Mouse (Mus musculus) CH12.LX (cell line): ENCODE data around the gene Klk1b3. TPM values are rescaled to one million over a fixed set of nuclear protein-coding genes. Genes with fewer than 3 reads are reported as not detected.

Experiments used
- DNase-seq: peaks from one replicate; pipeline ENCODE4 v3.0.0-alpha.2; 2013; ENCODE audit errors: extremely low read depth
- H3K27ac ChIP-seq: 2 replicates; pipeline ENCODE4 v1.5.1; 2012; ENCODE audit warnings: low read depth, mild to moderate bottlenecking, control low read depth, moderate library complexity; ENCODE audit not compliant: insufficient read depth
- H3K27me3 ChIP-seq: replicated peaks from 2 replicates; pipeline ENCODE3; 2012; ENCODE audit warnings: inconsistent platforms
- H3K36me3 ChIP-seq, 2 experiments: replicated peaks in 1 of 2; 2 replicates each; pipeline versions ENCODE3 to v1.6.1; 2012; ENCODE audit warnings: inconsistent platforms in 1 of 2, low read length in 1 of 2, mild to moderate bottlenecking in 1 of 2, mixed read lengths in 1 of 2, moderate library complexity in 1 of 2; ENCODE audit not compliant: control insufficient read depth in 1 of 2, insufficient read depth in 1 of 2
- H3K4me1 ChIP-seq, 2 experiments: 2 replicates each; pipeline ENCODE4 v1.6.1; 2012; ENCODE audit warnings: inconsistent platforms in 1 of 2, moderate library complexity in 1 of 2; ENCODE audit not compliant: insufficient read depth in 2 of 2, control insufficient read depth in 1 of 2
- H3K4me2 ChIP-seq: 2 replicates; pipeline ENCODE4 v1.6.1; 2012; ENCODE audit warnings: low read depth, mild to moderate bottlenecking, control low read depth; ENCODE audit not compliant: poor library complexity, insufficient read depth, severe bottlenecking
- H3K4me3 ChIP-seq, 3 experiments: fragments of 150-350 bp in 1 of 3; sonication (generic) in 1 of 3; replicated peaks in 1 of 3; 2 replicates each; pipeline versions ENCODE3 to v1.5.1; 2011 to 2012; ENCODE audit warnings: low read depth in 2 of 3, low read length in 2 of 3, mild to moderate bottlenecking in 2 of 3, moderate library complexity in 2 of 3, control low read depth in 1 of 3, improper control_type of control experiment in 1 of 3, inconsistent platforms in 1 of 3, mixed read lengths in 1 of 3; ENCODE audit not compliant: poor library complexity in 1 of 3
- H3K79me2 ChIP-seq: replicated peaks from 2 replicates; pipeline ENCODE4 v1.6.1; 2012; ENCODE audit warnings: mild to moderate bottlenecking, moderate library complexity; ENCODE audit not compliant: control insufficient read depth, poor library complexity, insufficient read depth, severe bottlenecking; ENCODE audit errors: extremely low read depth
- H3K9ac ChIP-seq: 2 replicates; pipeline ENCODE4 v1.6.1; 2012; ENCODE audit warnings: low read depth, mild to moderate bottlenecking, control low read depth, moderate library complexity; ENCODE audit not compliant: insufficient read depth
- H3K9me3 ChIP-seq: replicated peaks from 2 replicates; pipeline ENCODE3; 2012; ENCODE audit warnings: low read length, inconsistent platforms, mixed read lengths
- BHLHE40 ChIP-seq: IDR thresholded peaks from 2 replicates; pipeline ENCODE4 v1.6.1; 2011; ENCODE audit warnings: mild to moderate bottlenecking, low read depth, low read length, improper control_type of control experiment
- CHD1 ChIP-seq: IDR thresholded peaks from 2 replicates; pipeline ENCODE4 v1.6.1; 2012; ENCODE audit warnings: low read depth, low read length, improper control_type of control experiment, inconsistent platforms
- CHD2 ChIP-seq: IDR thresholded peaks from 2 replicates; pipeline ENCODE4 v1.6.1; 2011; ENCODE audit warnings: low read length, improper control_type of control experiment
- CTCF ChIP-seq, 2 experiments: IDR thresholded peaks in 1 of 2; conservative IDR thresholded peaks in 1 of 2; 2 replicates each; pipeline ENCODE4 v1.5.1; 2011 to 2012; ENCODE audit warnings: low read depth in 2 of 2, low read length in 2 of 2, improper control_type of control experiment in 1 of 2, inconsistent platforms in 1 of 2, mild to moderate bottlenecking in 1 of 2, moderate library complexity in 1 of 2
- E2F4 ChIP-seq: IDR thresholded peaks from 2 replicates; pipeline ENCODE4 v1.6.1; 2011; ENCODE audit warnings: low read depth, low read length, improper control_type of control experiment; ENCODE audit not compliant: insufficient replicate concordance
- EP300 ChIP-seq: IDR thresholded peaks from 2 replicates; pipeline ENCODE4 v1.6.1; 2011; ENCODE audit warnings: low read length, improper control_type of control experiment
- ETS1 ChIP-seq: conservative IDR thresholded peaks from 2 replicates; pipeline ENCODE4 v1.6.1; 2012; ENCODE audit warnings: low read depth, mild to moderate bottlenecking, inconsistent platforms, low read length, improper control_type of control experiment, moderate library complexity
- GABPA ChIP-seq: IDR thresholded peaks from 2 replicates; pipeline ENCODE4 v1.6.1; 2012; ENCODE audit warnings: low read depth, low read length, improper control_type of control experiment, inconsistent platforms; ENCODE audit not compliant: insufficient replicate concordance
- JUND ChIP-seq: conservative IDR thresholded peaks from 2 replicates; pipeline ENCODE4 v1.6.1; 2011; ENCODE audit warnings: low read depth, low read length, improper control_type of control experiment
- MAFK ChIP-seq: IDR thresholded peaks from 2 replicates; pipeline ENCODE4 v1.6.1; 2011; ENCODE audit warnings: low read length, improper control_type of control experiment; ENCODE audit not compliant: insufficient replicate concordance
- MEF2A ChIP-seq: IDR thresholded peaks from 2 replicates; pipeline ENCODE4 v1.6.1; 2014; ENCODE audit warnings: low read depth, mild to moderate bottlenecking, inconsistent platforms, low read length, improper control_type of control experiment, borderline replicate concordance
- MXI1 ChIP-seq: IDR thresholded peaks from 2 replicates; pipeline ENCODE4 v1.6.1; 2011; ENCODE audit warnings: mild to moderate bottlenecking, low read depth, low read length, improper control_type of control experiment
- MYC ChIP-seq: IDR thresholded peaks from 2 replicates; pipeline ENCODE4 v1.6.1; 2011; ENCODE audit warnings: low read depth, mild to moderate bottlenecking, improper control_type of control experiment, low read length
- NELFE ChIP-seq: IDR thresholded peaks from 2 replicates; pipeline ENCODE4 v1.6.1; 2011; ENCODE audit warnings: low read depth, low read length, improper control_type of control experiment
- PAX5 ChIP-seq: IDR thresholded peaks from 2 replicates; pipeline ENCODE4 v1.6.1; 2012; ENCODE audit warnings: low read length, inconsistent platforms, mixed read lengths
- POLR2A ChIP-seq: IDR thresholded peaks from 2 replicates; pipeline ENCODE4 v1.6.1; 2011; ENCODE audit warnings: low read depth, mild to moderate bottlenecking, improper control_type of control experiment, low read length
- POLR2AphosphoS2 ChIP-seq: IDR thresholded peaks from 2 replicates; pipeline ENCODE4 v1.6.1; 2011; ENCODE audit warnings: low read depth, low read length, improper control_type of control experiment
- RAD21 ChIP-seq: IDR thresholded peaks from 2 replicates; pipeline ENCODE4 v1.6.1; 2011; ENCODE audit warnings: low read depth, mild to moderate bottlenecking, low read length, improper control_type of control experiment, moderate library complexity
- RCOR1 ChIP-seq: conservative IDR thresholded peaks from 2 replicates; pipeline ENCODE4 v1.6.1; 2012; ENCODE audit warnings: low read depth, mild to moderate bottlenecking, inconsistent platforms, low read length, improper control_type of control experiment
- SIN3A ChIP-seq: IDR thresholded peaks from 2 replicates; pipeline ENCODE4 v1.6.1; 2012; ENCODE audit warnings: low read length, improper control_type of control experiment, inconsistent platforms
- SMC3 ChIP-seq: IDR thresholded peaks from 2 replicates; pipeline ENCODE4 v1.6.1; 2011; ENCODE audit warnings: low read depth, low read length, improper control_type of control experiment
- TBP ChIP-seq: conservative IDR thresholded peaks from 2 replicates; pipeline ENCODE4 v1.6.1; 2011; ENCODE audit warnings: low read depth, low read length, improper control_type of control experiment
- UBTF ChIP-seq: IDR thresholded peaks from 2 replicates; pipeline ENCODE4 v1.6.1; 2012; ENCODE audit warnings: low read depth, mild to moderate bottlenecking, inconsistent platforms, low read length, improper control_type of control experiment, moderate library complexity
- USF1 ChIP-seq: IDR thresholded peaks from 2 replicates; pipeline ENCODE4 v1.6.1; 2014; ENCODE audit warnings: low read depth, mild to moderate bottlenecking, inconsistent platforms, low read length, improper control_type of control experiment
- ZC3H11A ChIP-seq: IDR thresholded peaks from 2 replicates; pipeline ENCODE4 v1.6.1; 2012; ENCODE audit warnings: low read depth, mild to moderate bottlenecking, inconsistent platforms, low read length, improper control_type of control experiment
- ZKSCAN1 ChIP-seq: IDR thresholded peaks from 2 replicates; pipeline ENCODE4 v1.6.1; 2012; ENCODE audit warnings: low read depth, inconsistent platforms, low read length, improper control_type of control experiment, borderline replicate concordance
- ZMIZ1 ChIP-seq: IDR thresholded peaks from 2 replicates; pipeline ENCODE4 v1.6.1; 2012; ENCODE audit warnings: low read depth, mild to moderate bottlenecking, inconsistent platforms, low read length, improper control_type of control experiment
- ZNF384 ChIP-seq: IDR thresholded peaks from 2 replicates; pipeline ENCODE4 v1.6.1; 2012; ENCODE audit warnings: low read depth, low read length, improper control_type of control experiment, inconsistent platforms
- dilution Hi-C: fragments of 300-500 bp; cut with MboI; formaldehyde crosslinking; loops from 2 replicates; pipeline ENCODE4 v1.14.3; 2020; ENCODE audit warnings: low sequenced_read_pairs; ENCODE audit not compliant: extremely low pct_unique_long_range_greater_than_20kb, extremely low pct_ligation_motif_present
- in situ Hi-C: fragments of 300-500 bp; cut with MboI; formaldehyde crosslinking; loops from 3 replicates; pipeline ENCODE4 v1.14.3; 2019; ENCODE audit warnings: low sequenced_read_pairs, low pct_ligation_motif_present, low pct_unique_long_range_greater_than_20kb, mixed read lengths
- polyA plus RNA-seq: library from polyadenylated mRNA; unstranded; fragments of >175 nt; gene quantifications from 2 replicates; pipeline ENCODE4 v1.2.1, GENCODE M21; 2012; ENCODE audit warnings: low read depth; ENCODE audit not compliant: insufficient read length
- total RNA-seq, 2 experiments: library from RNA; depleted of rRNA; stranded (reverse); fragments of 300-350 nt in 1 of 2; fragments of >200 nt in 1 of 2; gene quantifications; 2 replicates each; pipeline ENCODE4 v1.2.3; 2012 to 2014

The Klk1b3 gene
- total RNA-seq (2012; rRNA removed) (not detected in 2 replicates), total RNA-seq (2014; rRNA removed) (not detected in 2 replicates), polyA plus RNA-seq (not detected in 2 replicates)

GRCm38 (mm10) chr7:44197891-44198290 is at the start of gene Klk1b3:
Gene Klk1b3, plus strand, starts transcription at chr7:44198191.
- dilution Hi-C loops, result no loop called here
- no peaks in the 10 kb centered on the region for H3K4me1 ChIP-seq

GRCm38 (mm10) chr7:44179299-44180045 is 18.5 kb upstream of the Klk1b3 start:
- Histone ChIP-seq H3K27ac (no peak overlapping the region), H3K27me3 (peaks cover 4% of the 10 kb centered on the region), H3K36me3 (no peaks in the 10 kb centered on the region), H3K79me2 (no peaks in the 10 kb centered on the region), H3K4me2 (no peak overlapping the region), H3K9ac (no peak overlapping the region), H3K4me3 (no peak overlapping the region), H3K9me3 (no peaks in the 10 kb centered on the region), H3K4me1 (no peaks in the 10 kb centered on the region)
- TF ChIP-seq ETS1, result no peak
- TF ChIP-seq POLR2A, result no peak
- no peak for TF ChIP-seq ZNF384
- no peak for TF ChIP-seq RCOR1
- no peak for TF ChIP-seq EP300
- TF ChIP-seq ZKSCAN1, result no peak
- TF ChIP-seq UBTF, result no peak
- no peak for TF ChIP-seq MEF2A
- no peak for TF ChIP-seq E2F4
- no peak for TF ChIP-seq JUND
- TF ChIP-seq ZC3H11A, result no peak
- TF ChIP-seq SIN3A, result no peak
- no peak for TF ChIP-seq NELFE
- no peak for TF ChIP-seq MYC
- TF ChIP-seq CHD2, result no peak
- TF ChIP-seq GABPA, result no peak
- TF ChIP-seq BHLHE40, result no peak
- TF ChIP-seq SMC3, result no peak
- dilution Hi-C loops (no loop called here), in situ Hi-C loops (loop anchor here (10.0 kb wide), 1 partner anchor 85 kb away; no protein-coding TSS in a partner anchor)
- no peak for DNase-seq

More at GRCm38 (mm10) chr7:44197891-44198290, at the start of gene Klk1b3:
- no peak for DNase-seq
- Histone ChIP-seq H3K79me2 (no peaks in the 10 kb centered on the region), H3K4me2 (no peak within 1 kb of the TSS), H3K27ac (no peak within 1 kb of the TSS), H3K36me3 (no peaks in the 10 kb centered on the region), H3K9me3 (no peaks in the 10 kb centered on the region), H3K4me3 (no peak within 1 kb of the TSS), H3K9ac (no peak within 1 kb of the TSS), H3K27me3 (peaks cover 38% of the 10 kb centered on the region)
- in situ Hi-C loops, result loop anchor here (5.0 kb wide), 2 partner anchors 76 to 136 kb away; no protein-coding TSS in a partner anchor
- TF ChIP-seq CHD2, result no peak
- no peak for TF ChIP-seq PAX5
- TF ChIP-seq MXI1, result no peak
- TF ChIP-seq RAD21, result no peak
- TF ChIP-seq MAFK, result no peak
- TF ChIP-seq JUND, result no peak
- no peak for TF ChIP-seq BHLHE40
- no peak for TF ChIP-seq MYC
- no peak for TF ChIP-seq CHD1
- TF ChIP-seq TBP, result no peak
- no peak for TF ChIP-seq CTCF (conservative IDR thresholded peaks at IDR 0.05 in 1 of 2, IDR thresholded peaks at IDR 0.05 in 1 of 2; ENCODE audit: low read depth in 2 of 2, low read length in 2 of 2)
- TF ChIP-seq ZNF384, result no peak
- TF ChIP-seq ETS1, result no peak
- no peak for TF ChIP-seq USF1
- TF ChIP-seq POLR2AphosphoS2, result no peak
- no peak for TF ChIP-seq ZMIZ1
